Mouse (Mus musculus) ES-E14 (cell line): ENCODE measurements around the gene Ihh. TPM values are rescaled to one million over a fixed set of nuclear protein-coding genes. Genes with fewer than 3 reads are reported as not detected.

Experiments used
- DNase-seq: peaks from one replicate; pipeline ENCODE4 v3.0.0-alpha.2; 2013; ENCODE audit warnings: low read depth, low spot score
- H3K27ac ChIP-seq: 2 replicates; pipeline ENCODE4 v1.5.1; 2012; ENCODE audit warnings: low read depth, mild to moderate bottlenecking, low read length, moderate library complexity, mixed read lengths; ENCODE audit not compliant: poor library complexity, insufficient read depth, severe bottlenecking
- H3K36me3 ChIP-seq: 2 replicates; pipeline ENCODE4 v1.6.1; 2012; ENCODE audit warnings: mild to moderate bottlenecking, low read length, moderate library complexity, mixed read lengths; ENCODE audit not compliant: control insufficient read depth, poor library complexity, insufficient read depth, severe bottlenecking
- H3K4me1 ChIP-seq, 2 experiments: fragments of 150-350 bp in 1 of 2; sonication (generic) in 1 of 2; 2 replicates each; pipeline ENCODE4 v1.6.1; 2012; ENCODE audit warnings: low read length in 2 of 2, mild to moderate bottlenecking in 1 of 2, mixed read lengths in 1 of 2; ENCODE audit not compliant: control insufficient read depth in 2 of 2, insufficient read depth in 2 of 2, poor library complexity in 1 of 2
- H3K4me3 ChIP-seq, 2 experiments: fragments of 150-350 bp in 1 of 2; sonication (generic) in 1 of 2; 2 replicates each; pipeline ENCODE4 v1.5.1; 2012; ENCODE audit warnings: low read length in 2 of 2, low read depth in 1 of 2, mild to moderate bottlenecking in 1 of 2, mixed read lengths in 1 of 2; ENCODE audit not compliant: insufficient read depth in 1 of 2, poor library complexity in 1 of 2, severe bottlenecking in 1 of 2
- H3K9ac ChIP-seq: 2 replicates; pipeline ENCODE4 v1.6.1; 2012; ENCODE audit warnings: low read depth, mild to moderate bottlenecking, low read length, mixed read lengths; ENCODE audit not compliant: poor library complexity, insufficient read depth, severe bottlenecking
- H3K9me3 ChIP-seq: fragments of 150-350 bp; sonication (generic); 2 replicates; pipeline ENCODE4 v1.6.1; 2012; ENCODE audit warnings: low read depth, mild to moderate bottlenecking, low read length; ENCODE audit not compliant: control insufficient read depth, insufficient read depth
- CHD2 ChIP-seq: IDR thresholded peaks from 2 replicates; pipeline ENCODE4 v1.6.1; 2014; ENCODE audit warnings: mild to moderate bottlenecking, low read depth, low read length, inconsistent platforms
- HCFC1 ChIP-seq: IDR thresholded peaks from 2 replicates; pipeline ENCODE4 v1.6.1; 2012; ENCODE audit warnings: low read length, inconsistent platforms, borderline replicate concordance; ENCODE audit not compliant: insufficient read depth
- MAFK ChIP-seq: IDR thresholded peaks from 2 replicates; pipeline ENCODE4 v1.6.1; 2014; ENCODE audit warnings: mild to moderate bottlenecking, low read depth, low read length, inconsistent platforms; ENCODE audit not compliant: insufficient read depth
- ZC3H11A ChIP-seq: IDR thresholded peaks from 2 replicates; pipeline ENCODE4 v1.6.1; 2012; ENCODE audit warnings: low read depth, mild to moderate bottlenecking, inconsistent platforms, low read length, borderline replicate concordance
- ZNF384 ChIP-seq: IDR thresholded peaks from 2 replicates; pipeline ENCODE4 v1.6.1; 2012; ENCODE audit warnings: low read depth, low read length, inconsistent platforms
- in situ Hi-C, 2 experiments: fragments of 600-800 bp; cut with MboI; formaldehyde crosslinking; loops; one replicate each; pipeline ENCODE4 v1.15.1; 2025; ENCODE audit warnings: low sequenced_read_pairs in 2 of 2, inconsistent platforms in 1 of 2; ENCODE audit not compliant: unreplicated experiment in 2 of 2
- total RNA-seq: library from RNA; depleted of rRNA; stranded (reverse); fragments of 300-350 nt; gene quantifications from 2 replicates; pipeline ENCODE4 v1.2.3, GENCODE M21; 2012; rRNA removed

Ihh gene
- 0.37 and 0.67 TPM in 2 replicates for total RNA-seq

DNA sequence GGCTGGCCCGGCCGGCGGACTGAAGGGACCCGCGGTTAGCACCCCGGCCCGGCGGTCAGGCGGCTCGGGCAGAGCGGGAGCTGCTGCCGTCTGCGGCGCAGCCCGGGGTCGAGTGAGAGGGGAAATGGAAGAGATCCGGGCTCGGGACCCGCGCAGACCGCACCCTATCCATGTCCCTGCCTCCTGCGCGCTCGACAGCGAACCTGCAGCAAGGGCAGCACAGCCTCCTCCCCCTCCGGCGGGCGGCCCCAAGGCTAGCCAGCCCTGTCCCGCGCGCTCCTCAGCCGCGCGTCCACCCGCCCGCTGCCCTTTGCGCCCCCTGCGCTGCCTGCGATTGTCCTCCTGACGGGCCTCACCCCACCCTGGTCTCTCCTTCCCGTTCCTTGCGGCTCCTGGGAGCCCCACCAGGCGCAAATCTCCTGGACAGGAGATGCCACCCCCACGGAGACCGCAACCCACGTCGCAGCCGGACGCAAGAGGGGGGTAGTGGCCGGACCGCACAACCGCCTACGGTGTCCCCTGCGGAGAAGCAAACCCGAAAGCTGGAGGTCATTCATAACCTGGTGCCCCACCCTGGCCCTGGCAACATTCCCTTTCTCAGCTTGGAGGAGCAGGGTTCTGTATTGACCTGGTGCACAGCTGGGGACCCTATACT, at the start of gene Ihh:
TSS of gene Ihh (minus strand) at position 117 of the 655 bp plus-strand sequence.
- DNase-seq: no peak
- no peak within 1 kb of the TSS for H3K27ac ChIP-seq

DNA sequence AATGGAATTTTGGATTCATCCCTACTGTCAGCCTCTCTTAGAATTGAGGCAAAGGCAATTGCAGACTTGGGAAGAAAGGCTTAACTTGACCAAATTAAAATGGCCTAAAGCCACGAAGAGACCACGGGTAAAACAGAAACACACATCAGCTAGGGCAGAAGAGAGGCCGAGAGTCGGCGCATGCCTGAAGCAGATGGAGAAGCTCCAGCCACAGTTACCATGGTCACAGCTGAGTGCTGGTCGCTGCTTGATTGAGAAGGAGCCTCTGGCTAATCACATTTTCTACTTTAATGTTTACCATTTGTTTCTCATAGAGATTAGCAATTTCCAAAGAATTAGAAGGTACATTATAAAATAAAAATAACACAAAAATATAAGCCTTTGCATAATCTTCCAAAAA, 49.7 kb upstream of the Ihh start:
- no peak for DNase-seq
- in situ Hi-C loops: no loop called here
- no peaks in the 10 kb centered on the region for H3K36me3 ChIP-seq
- H3K9ac ChIP-seq: no peak overlapping the region
- H3K4me1 ChIP-seq: peaks cover 0 to 4% of the 10 kb centered on the region in 2 experiments; a peak in 1 of 4 replicates
- no peaks in the 10 kb centered on the region for H3K9me3 ChIP-seq
- no peak overlapping the region for H3K27ac ChIP-seq
- TF ChIP-seq ZC3H11A (no peak), ZNF384 (no peak), CHD2 (no peak), HCFC1 (no peak), MAFK (no peak)
- no peak overlapping the region for H3K4me3 ChIP-seq

More for the DNA sequence above, at the start of gene Ihh:
- no peak for TF ChIP-seq HCFC1
- no peak for TF ChIP-seq MAFK
- TF ChIP-seq CHD2: no peak
- no peak for TF ChIP-seq ZC3H11A
- no peak for TF ChIP-seq ZNF384
- peak within 1 kb of the TSS; percentile 40 to 66; a peak in 3 of 4 replicates for H3K4me3 ChIP-seq
- no peaks in the 10 kb centered on the region for H3K36me3 ChIP-seq
- peaks cover 0 to 6% of the 10 kb centered on the region in 2 experiments; a peak in 1 of 4 replicates for H3K4me1 ChIP-seq
- H3K9ac ChIP-seq: no peak within 1 kb of the TSS
- in situ Hi-C loops: no loop called here
- H3K9me3 ChIP-seq: no peaks in the 10 kb centered on the region

DNA sequence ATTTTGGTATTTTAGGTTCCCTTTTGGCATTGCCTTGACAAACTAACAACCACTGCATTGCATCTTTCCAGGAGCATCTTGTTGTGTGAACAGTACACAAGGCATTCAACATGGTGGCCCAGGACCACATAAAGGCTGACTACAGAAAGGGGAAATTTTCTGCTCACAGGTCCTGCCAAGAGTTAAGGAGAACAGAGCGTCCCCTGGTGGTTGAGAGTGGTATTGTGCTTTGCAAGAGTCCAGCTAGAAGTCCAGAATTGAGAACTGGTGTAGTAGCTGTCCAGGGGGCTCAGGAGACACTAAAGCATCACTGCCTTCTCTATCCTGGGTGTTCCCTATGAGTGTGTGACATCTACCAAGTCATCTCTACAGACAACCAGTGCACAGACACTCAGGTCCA, 49.0 kb upstream of the Ihh start:
- H3K4me3 ChIP-seq: no peak overlapping the region
- H3K9me3 ChIP-seq: no peaks in the 10 kb centered on the region
- H3K27ac ChIP-seq: no peak overlapping the region
- TF ChIP-seq MAFK (no peak), HCFC1 (no peak), CHD2 (no peak), ZNF384 (no peak), ZC3H11A (no peak)
- DNase-seq: peak; percentile 63
- in situ Hi-C loops: no loop called here
- no peaks in the 10 kb centered on the region for H3K4me1 ChIP-seq
- H3K9ac ChIP-seq: no peak overlapping the region
- H3K36me3 ChIP-seq: no peaks in the 10 kb centered on the region

DNA sequence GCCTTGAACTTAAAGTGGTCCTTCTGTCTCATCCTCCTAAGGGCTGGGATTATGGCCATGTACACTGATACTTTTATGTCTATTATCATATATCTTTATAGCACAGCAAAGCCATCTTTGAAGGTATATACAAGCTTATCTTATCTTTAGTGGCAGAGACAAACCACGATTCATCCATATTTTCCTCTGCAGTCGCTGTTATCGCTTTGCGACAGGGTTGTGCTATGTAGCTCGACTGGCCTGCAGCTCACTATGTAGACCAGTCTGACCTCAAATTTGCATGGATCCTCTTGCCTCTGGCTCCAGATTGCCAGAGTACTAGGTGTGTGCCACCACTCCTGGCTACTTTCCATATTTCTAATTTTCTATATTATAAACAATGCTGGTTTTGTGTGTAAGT, 47.7 kb upstream of the Ihh start:
- Histone ChIP-seq H3K9me3 (no peaks in the 10 kb centered on the region), H3K27ac (no peak overlapping the region), H3K9ac (no peak overlapping the region), H3K36me3 (no peaks in the 10 kb centered on the region), H3K4me1 (no peaks in the 10 kb centered on the region), H3K4me3 (no peak overlapping the region)
- DNase-seq: no peak
- TF ChIP-seq HCFC1: no peak
- no peak for TF ChIP-seq ZC3H11A
- TF ChIP-seq CHD2: no peak
- TF ChIP-seq ZNF384: no peak
- no peak for TF ChIP-seq MAFK
- in situ Hi-C loops: no loop called here

DNA sequence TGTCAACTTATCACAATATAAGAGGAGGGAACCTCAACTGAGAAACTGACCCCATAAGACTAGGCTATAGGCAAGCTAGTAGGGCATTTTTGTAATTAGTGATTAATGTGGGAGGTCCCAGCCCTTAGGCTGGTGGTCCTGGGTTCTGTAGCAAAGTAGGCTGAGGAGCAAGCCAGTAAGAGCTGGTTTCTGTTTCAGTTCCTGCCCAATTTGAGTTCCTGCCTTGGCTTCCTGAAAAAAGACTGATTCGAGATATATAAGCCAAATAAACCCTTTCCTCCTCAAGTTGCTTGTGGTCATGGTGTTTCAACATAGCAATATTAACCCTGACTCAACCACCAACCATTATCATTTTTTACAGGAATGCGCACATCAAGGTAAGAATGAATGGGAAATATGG, 45.8 kb upstream of the Ihh start:
- no peak for DNase-seq
- TF ChIP-seq ZC3H11A: no peak
- no peak for TF ChIP-seq MAFK
- no peak for TF ChIP-seq CHD2
- TF ChIP-seq ZNF384: no peak
- TF ChIP-seq HCFC1: no peak
- in situ Hi-C loops: no loop called here

More for the DNA sequence above, 45.8 kb upstream of the Ihh start:
- Histone ChIP-seq H3K4me1 (no peaks in the 10 kb centered on the region), H3K9ac (no peak overlapping the region), H3K4me3 (no peak overlapping the region), H3K36me3 (no peaks in the 10 kb centered on the region), H3K9me3 (no peaks in the 10 kb centered on the region), H3K27ac (no peak overlapping the region)
